Mouse (Mus musculus) megakaryocyte, embryonic 14.5 days (primary cell): ENCODE data around the gene Gm36028.

Source experiments
- FLI1 ChIP-seq: IDR thresholded peaks from 2 replicates; pipeline ENCODE4 v1.6.1; 2012; ENCODE audit warnings: low read length, inconsistent platforms, mixed read lengths
- GATA1 ChIP-seq: IDR thresholded peaks from 3 replicates; pipeline ENCODE4 v1.6.1; 2012; ENCODE audit warnings: mixed read lengths, low read length, inconsistent platforms, borderline replicate concordance

- TF ChIP-seq FLI1, result no peak
- no peak for TF ChIP-seq GATA1
Measured at GRCm38 (mm10) chr16:37868506-37869469, 7.8 kb upstream of the Gm36028 start.
